Mouse (Mus musculus): ENCODE results near the gene Gsdma.

DNA sequence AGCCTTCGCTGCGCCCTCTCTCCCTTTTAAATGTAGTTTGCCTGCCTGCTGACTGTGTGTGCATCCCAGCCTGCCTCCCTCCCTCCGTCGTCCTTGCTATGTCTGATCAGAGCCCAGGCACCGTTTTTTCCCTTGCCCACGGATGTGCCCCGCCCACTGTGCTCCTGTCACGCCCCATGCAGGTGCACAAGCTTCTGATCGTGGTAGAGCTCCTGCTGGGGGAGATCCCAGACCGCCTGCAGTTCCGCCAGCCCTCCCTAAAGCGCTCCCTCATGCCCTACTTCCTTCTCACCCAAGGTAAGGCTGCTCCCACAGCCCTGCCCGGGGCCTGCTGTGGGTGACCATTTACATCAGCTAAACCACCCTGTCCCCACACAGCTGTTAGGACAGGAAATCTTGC, 29.1 kb downstream of the Gsdma start:
- no peak for TF ChIP-seq GATA1 (IDR thresholded peaks at IDR 0.05; ENCODE audit: borderline replicate concordance, low read length)
- no peak for TF ChIP-seq FLI1 (IDR thresholded peaks at IDR 0.05; ENCODE audit: low read length)

Measured in megakaryocyte, embryonic 14.5 days (primary cell).